Mouse (Mus musculus) layer of hippocampus, adult 2 months (tissue): ENCODE measurements around the gene Cacng4. TPM values are rescaled to one million over a fixed set of nuclear protein-coding genes. Genes with fewer than 3 reads are reported as not detected.

Experiments used
- DNase-seq, 2 experiments: peaks; one replicate each; pipeline ENCODE4 v3.0.0; 2022; ENCODE audit warnings: low spot score in 2 of 2
- H3K27ac ChIP-seq: fragments of 200-600 bp; 2 replicates; pipeline ENCODE4 v1.8.1; 2022
- H3K4me3 ChIP-seq: fragments of 200-600 bp; 2 replicates; pipeline ENCODE4 v1.8.1; 2022; ENCODE audit warnings: mild to moderate bottlenecking
- CTCF ChIP-seq: fragments of 200-600 bp; conservative IDR thresholded peaks from 2 replicates; pipeline ENCODE4 v1.8.1; 2022; ENCODE audit warnings: antibody characterized with exemption, mild to moderate bottlenecking, moderate library complexity
- long read RNA-seq, 2 experiments: library from polyadenylated mRNA; stranded (forward); transcript quantifications; one replicate each; pipeline ENCODE4 v2.0.0; 2021; ENCODE audit warnings: borderline mapping rate in 2 of 2
- total RNA-seq, 2 experiments: library from RNA; stranded (reverse); gene quantifications; 2 replicates each; pipeline ENCODE4 v1.2.3; 2021

The Cacng4 gene
- 10 to 100 TPM; 23.7 TPM for total RNA-seq
- long read RNA-seq, experiment 1, transcript Cacng4-201 (4 exons, 3,500 nt), result major isoform, 10 of 12 reads
- long read RNA-seq, experiment 1, partial matches to known transcripts, result 0 of 12 reads
- long read RNA-seq, experiment 1, other reads (novel, unspliced or antisense), result 2 of 12 reads
- long read RNA-seq, experiment 2, transcript Cacng4-201 (4 exons, 3,500 nt), result major isoform, 10 of 13 reads
- long read RNA-seq, experiment 2, partial matches to known transcripts, result 0 of 13 reads
- long read RNA-seq, experiment 2, other reads (novel, unspliced or antisense), result 3 of 13 reads

DNA sequence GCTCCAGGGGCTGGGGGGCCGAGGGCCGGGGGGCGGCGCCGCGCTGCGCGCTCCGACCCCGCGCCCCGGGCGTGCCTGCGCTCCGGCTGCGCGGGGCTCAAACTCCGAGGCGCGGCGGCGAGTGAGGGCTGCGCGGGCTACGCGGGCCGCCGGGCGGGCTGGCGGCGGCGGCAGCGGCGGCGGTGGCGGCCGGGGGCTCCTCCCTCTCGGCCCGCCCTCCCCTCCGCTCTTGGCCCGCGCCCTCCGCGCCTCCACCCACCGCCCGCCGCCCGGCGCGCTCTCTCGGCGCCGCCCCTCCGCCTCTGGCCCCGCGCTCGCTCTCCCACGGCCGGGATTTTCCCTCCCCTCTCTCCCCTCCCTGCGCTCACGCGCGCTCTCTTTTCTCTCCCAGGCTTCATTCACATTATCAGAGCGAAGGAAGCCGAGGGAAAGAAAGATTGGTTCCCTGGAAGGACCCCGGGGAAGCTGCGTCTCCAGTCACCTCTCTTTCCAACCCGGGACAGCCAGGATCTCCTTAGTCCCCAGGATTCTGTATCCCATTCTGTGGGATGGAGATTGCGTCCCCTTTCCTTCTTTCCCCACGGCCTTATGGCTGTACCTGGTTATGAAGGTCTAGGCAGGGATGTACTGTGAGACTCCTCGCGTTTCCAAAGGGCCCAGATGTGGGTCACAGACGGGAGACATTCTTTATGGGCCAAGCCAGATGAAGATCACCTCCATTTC is at the start of gene Cacng4:
Cacng4 (minus strand) TSS at position 11 of the 723 bp plus-strand sequence.
- no peak for DNase-seq
- peak within 1 kb of the TSS; percentile 11; the same call in 1 of the 2 replicates for H3K27ac ChIP-seq
- peak within 1 kb of the TSS; percentile 62 for H3K4me3 ChIP-seq
- no peak for TF ChIP-seq CTCF

GRCm38 (mm10) chr11:107833351-107834040 is 39.1 kb upstream of the Cacng4 start:
- TF ChIP-seq CTCF, result no peak
- DNase-seq, result no peak
- Histone ChIP-seq H3K4me3 (no peak overlapping the region), H3K27ac (no peak overlapping the region)

- no peak overlapping the region for H3K4me3 ChIP-seq
- no peak overlapping the region for H3K27ac ChIP-seq
- no peak for TF ChIP-seq CTCF
- DNase-seq, result no peak
Observed at GRCm38 (mm10) chr11:107817196-107817595, 22.8 kb upstream of the Cacng4 start.

DNA sequence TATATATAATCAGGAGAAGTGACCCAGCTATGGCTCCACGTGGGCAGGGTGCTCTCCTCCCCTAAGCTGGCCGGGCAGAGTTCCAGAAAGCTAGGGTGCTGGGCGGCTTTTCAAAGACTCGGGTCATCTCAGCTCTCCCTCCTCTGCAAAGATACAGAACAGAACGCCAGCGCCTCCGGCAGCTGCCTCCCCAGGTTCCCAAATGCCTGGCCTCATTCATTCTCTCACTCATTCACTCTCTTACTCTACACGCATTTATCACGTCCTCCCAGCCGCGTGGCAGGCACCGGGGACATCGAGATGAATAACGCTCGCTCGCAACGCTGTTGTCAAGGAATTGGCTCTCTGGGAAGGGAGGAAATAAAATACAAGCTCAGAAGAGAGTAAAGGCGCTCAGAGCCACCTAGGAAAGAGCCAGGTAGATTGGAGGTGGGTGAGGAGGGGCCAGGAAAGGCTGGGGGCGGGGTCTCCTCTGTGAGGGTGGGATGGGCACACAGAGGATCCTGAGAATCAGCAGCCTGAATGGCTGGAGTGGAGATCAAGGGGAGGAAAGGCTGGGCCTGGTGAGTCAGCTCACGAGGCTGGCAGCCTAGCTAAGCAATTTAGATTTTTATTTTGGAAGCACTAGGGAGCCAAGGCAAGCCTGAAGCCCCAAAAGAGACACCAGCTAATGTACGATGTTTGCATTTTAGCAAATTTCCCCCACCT is 18.7 kb upstream of the Cacng4 start:
- DNase-seq, result no peak
- Histone ChIP-seq H3K27ac (no peak overlapping the region), H3K4me3 (no peak overlapping the region; the same call in 1 of the 2 replicates)
- no peak for TF ChIP-seq CTCF

- TF ChIP-seq CTCF, result no peak
- Histone ChIP-seq H3K27ac (no peak overlapping the region), H3K4me3 (no peak overlapping the region)
- DNase-seq, result no peak
Observed at GRCm38 (mm10) chr11:107812429-107812828, 18.1 kb upstream of the Cacng4 start.

- peak; percentile 58 for TF ChIP-seq CTCF
- H3K27ac ChIP-seq, result no peak overlapping the region
- H3K4me3 ChIP-seq, result no peak overlapping the region
- DNase-seq, result no peak
Observed at GRCm38 (mm10) chr11:107808508-107808907, 14.2 kb upstream of the Cacng4 start.

DNA sequence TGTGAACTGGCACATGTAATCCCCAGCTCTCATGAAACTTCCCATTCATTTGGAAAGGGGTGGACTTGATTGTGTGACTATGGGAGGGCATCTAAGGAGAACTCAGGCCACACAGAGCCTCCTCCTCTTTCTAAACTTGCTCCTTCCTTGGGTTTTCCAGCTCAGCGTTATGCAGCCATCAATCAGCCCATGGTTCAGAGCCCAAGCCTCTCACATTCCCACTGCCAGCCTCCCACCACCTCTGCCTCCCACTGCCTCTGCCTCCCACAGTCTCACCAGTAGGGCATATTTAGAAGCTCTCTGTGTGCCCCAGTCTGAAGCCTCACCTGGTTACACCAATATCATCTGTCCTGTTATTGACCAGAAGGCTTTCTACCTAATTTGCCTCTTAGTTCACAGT is 11.7 kb upstream of the Cacng4 start:
- Histone ChIP-seq H3K27ac (no peak overlapping the region), H3K4me3 (no peak overlapping the region)
- no peak for TF ChIP-seq CTCF
- DNase-seq, result no peak

DNA sequence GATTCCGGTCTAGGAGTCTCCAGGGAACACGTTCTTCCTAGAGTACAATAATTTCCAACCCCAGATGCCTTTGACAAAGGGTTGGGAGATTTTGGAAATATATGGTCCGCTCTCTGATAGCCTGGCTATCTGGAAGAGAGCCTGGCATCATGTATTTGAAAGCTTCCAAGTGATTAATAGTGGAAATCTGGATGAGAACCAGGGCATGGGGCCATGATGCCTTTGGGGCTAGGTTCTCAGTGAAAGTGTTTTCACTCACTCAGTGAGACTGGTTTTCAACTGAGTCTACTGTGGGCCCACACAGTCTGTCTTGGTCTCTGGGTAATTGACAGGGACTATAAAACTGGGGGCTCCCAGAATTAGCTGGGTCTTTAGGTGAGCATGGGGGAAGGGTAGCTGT is 7.6 kb upstream of the Cacng4 start:
- Histone ChIP-seq H3K4me3 (no peak overlapping the region), H3K27ac (no peak overlapping the region)
- no peak for DNase-seq
- TF ChIP-seq CTCF, result no peak

GRCm38 (mm10) chr11:107799331-107799730 is 5.0 kb upstream of the Cacng4 start:
- TF ChIP-seq CTCF, result no peak
- Histone ChIP-seq H3K4me3 (no peak overlapping the region), H3K27ac (no peak overlapping the region)
- DNase-seq, result no peak

GRCm38 (mm10) chr11:107796346-107796745 is 2.0 kb upstream of the Cacng4 start:
- H3K4me3 ChIP-seq, result no peak overlapping the region
- DNase-seq, result no peak
- TF ChIP-seq CTCF, result no peak
- H3K27ac ChIP-seq, result no peak overlapping the region

DNA sequence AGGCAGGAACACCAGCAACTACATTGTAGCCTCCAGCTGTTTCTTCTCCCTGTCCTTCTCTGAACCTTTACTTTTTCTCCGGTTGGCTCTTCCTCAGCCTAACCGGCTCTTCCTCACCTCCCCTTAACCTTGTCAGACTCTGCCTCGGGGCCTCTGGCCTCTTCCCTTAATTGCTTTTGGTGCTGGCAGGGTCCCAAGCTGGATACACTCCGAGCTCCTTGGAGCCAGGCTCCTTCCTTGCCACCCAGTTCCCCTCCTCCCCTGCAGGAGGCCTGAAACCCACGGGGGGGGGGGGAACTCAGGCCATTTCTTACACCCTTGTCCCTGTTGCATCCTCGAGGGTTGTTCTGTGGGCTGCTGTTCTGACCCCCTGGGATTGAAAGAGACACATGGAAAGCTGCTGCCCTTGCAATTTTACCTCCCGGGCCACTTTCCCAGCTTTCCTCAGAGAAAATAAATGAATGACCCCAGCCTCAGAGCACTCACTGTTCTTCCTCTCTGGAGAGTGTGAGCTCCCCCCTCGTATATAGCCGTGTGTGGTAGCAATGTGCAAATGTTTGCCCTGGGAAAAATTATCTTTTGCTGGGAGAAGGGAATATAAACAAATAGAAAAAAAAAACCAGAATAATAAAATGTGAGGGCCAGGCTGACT is 1.2 kb upstream of the Cacng4 start:
- TF ChIP-seq CTCF, result peak; percentile 24; the same call in 1 of the 2 replicates
- no peak for DNase-seq
- no peak overlapping the region for H3K4me3 ChIP-seq
- no peak overlapping the region for H3K27ac ChIP-seq

GRCm38 (mm10) chr11:107794103-107794493 is 259 bp downstream of the Cacng4 start:
- TF ChIP-seq CTCF, result no peak
- peak overlapping the region; percentile 62 for H3K4me3 ChIP-seq
- peak overlapping the region; percentile 2; the same call in 1 of the 2 replicates for H3K27ac ChIP-seq
- no peak for DNase-seq
